Mouse (Mus musculus) cerebellum, postnatal 25 days (tissue): ENCODE measurements around the gene Ppp1r13l.

Experiments used
- DNase-seq, 2 experiments: peaks; one replicate each; pipeline ENCODE4 v3.0.0; 2021; ENCODE audit warnings: mixed read lengths in 2 of 2

Ppp1r13l gene

DNA sequence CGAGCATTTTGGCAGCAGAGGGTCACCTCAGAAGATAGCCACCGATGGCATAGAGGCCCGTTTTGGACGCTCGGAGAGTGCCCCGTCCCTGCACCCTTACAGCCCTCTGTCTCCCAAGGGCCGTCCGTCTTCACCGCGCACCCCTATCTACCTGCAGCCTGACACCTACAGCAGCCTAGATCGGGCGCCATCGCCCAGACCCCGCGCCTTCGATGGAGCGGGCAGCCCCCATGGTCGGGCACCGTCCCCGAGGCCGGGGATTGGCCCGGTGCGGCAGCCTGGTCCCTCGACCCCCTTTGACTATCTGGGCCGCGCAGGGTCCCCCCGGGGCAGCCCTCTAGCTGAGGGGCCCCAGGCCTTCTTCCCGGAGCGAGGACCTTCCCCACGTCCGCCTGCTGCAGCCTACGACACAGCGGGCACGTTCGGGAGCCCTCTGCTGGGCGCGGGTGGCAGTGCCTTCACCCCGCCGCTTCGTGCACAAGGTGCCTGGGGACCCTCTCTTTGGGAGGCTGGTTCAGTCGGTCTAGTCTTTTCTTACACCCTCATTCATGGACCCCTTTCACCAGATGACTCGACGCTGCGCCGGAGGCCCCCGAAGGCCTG lies 10.4 kb downstream of the Ppp1r13l start:
- DNase-seq: peak; percentile 76 to 84

DNA sequence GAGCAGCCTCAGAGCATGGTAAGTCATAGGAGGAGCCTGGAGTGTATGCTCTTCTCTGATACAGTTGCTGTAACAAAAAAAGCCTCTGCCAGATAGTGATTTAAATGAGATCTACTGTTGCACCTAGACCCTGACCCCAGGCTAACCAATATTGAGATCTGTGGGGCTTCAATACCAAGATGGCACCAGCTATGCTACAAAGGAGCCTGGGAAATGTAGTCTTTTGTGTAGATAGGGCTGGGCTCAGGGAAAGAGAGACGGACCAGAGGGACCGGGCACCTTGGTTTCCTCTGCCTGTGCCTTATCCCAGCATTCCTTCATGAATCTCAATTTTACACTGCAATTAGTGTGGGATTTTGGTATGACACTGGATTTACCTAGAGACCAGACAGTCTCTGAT lies 13.8 kb downstream of the Ppp1r13l start:
- no peak for DNase-seq

DNA sequence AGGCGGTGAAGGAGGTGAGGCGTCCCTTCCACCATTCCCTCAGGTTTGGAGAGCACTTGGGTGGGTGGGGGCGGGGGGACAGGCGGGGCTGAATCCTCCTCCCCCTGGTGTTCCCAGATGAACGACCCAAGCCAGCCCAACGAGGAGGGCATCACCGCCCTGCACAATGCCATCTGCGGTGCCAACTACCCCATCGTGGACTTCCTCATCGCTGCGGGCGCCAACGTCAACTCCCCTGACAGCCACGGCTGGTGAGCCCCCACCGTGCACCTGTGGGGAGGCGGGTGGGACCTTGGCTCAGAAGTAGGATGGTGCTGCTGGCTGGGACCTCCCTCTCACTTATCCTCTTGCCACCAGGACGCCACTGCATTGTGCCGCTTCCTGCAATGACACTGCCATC lies 15.8 kb downstream of the Ppp1r13l start:
- no peak for DNase-seq

DNA sequence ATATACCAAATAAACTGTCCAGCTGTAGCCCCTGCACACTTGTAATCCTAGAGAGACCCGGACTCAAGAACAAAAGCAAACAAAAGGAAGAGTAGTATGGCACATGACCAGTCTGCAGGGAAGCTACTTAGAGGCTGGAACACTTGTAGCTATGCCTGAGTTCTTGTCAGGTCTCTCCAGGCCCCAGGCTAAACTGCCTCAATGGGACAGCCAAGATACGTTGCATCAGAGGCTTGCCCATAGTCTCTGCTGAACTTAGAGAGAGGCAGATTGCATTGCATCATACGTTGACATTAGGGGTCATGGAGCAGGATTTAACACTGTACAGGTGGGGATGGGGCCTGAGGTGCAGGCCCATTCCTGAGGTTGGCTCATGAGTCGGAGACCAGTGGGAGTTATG lies 16.5 kb downstream of the Ppp1r13l start:
- DNase-seq: no peak

DNA sequence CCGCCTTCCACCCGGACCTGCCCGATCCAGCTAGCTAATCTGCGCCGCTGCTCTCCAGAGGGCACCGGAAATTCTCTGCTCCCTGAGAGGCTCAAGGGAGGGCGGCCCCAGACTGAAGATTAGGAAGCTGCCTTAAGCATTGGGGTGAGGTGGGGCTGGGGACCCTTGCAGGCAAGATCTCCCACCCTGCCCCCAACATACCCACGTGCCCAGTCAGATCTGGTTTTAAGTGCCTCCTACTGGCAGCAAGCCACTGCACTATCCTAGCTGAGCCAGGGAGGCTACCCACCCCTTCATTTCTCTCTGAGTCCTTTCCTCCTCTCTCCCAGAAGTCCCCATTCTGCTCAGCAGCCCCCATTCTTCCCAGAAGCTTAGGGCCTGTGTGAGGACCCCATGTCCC lies 18.5 kb downstream of the Ppp1r13l start:
- no peak for DNase-seq

DNA sequence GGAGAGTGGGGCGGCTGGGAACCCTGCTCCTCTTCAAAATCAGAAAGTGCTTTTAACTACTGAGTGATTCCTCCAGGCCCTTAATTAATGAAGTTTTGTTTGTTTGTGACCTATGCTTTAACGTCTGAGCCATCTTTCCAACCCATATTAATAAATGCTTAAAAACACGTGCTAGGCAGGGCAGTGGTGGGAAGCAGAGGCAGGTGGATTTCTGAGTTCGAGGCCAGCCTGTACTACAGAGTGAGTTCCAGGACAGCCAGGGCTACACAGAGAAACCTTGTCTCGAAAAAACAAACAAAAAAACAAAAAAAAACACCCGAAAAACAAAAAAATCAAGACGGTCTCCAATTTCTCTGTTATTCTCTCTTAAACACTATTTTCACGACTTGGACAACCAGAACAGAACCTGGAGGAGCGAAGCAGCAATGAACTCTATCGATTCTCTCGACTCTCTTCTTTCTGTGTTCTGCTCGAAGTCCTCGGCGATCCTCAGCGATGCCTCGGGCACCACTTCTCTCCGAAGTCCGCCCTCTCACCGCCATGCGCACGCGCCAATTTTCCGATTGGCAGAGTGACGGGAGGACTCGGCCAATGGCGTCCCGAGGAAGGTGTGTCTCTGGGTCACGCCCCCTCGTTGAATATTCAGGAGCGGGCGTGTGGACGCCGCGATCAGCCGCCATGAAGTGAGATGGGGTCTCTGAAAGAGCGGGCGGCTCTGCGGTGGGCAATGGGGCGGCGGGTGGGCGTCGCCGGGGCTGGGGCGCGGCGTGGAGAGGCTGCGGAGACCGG lies 22.0 kb downstream of the Ppp1r13l start, which contains the start of gene Ercc2:
TSS of gene Ercc2 (plus strand) at position 634 of the 789 bp plus-strand sequence.
- peak; percentile 99 for DNase-seq

DNA sequence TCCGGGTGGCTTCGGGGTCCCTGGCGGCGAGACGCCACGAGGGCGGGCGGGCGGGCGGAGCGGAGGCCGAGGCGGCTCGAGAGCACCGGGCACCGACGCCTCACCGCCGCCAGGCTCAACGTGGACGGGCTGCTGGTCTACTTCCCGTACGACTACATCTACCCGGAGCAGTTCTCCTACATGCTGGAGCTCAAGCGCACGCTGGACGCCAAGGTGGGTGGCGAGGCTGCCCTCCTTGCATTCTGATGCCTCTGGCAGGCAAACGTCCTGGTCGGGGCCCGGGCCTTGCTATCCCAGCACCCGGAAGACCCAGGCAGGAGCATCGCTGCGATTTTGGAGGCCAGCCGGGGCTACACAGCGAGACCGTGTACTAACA lies 22.6 kb downstream of the Ppp1r13l start:
- no peak for DNase-seq

DNA sequence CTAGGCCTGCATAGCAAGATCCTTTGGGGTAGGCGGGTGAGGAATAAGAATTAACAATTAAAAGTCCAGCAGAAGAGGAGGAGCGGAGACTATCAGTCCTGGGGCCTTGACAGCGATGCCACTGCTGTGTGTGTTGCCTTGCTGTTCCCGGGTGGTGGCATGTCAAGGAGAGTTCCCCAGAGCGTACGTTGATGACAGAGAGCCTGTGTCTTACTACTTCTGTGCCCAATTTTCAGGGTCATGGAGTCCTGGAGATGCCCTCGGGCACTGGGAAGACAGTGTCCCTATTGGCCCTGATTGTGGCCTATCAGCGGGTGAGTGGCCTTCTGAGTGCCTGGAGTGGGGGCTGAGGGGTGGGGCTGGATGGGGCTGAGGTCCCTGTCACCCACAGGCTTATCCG lies 24.2 kb downstream of the Ppp1r13l start:
- DNase-seq: no peak

DNA sequence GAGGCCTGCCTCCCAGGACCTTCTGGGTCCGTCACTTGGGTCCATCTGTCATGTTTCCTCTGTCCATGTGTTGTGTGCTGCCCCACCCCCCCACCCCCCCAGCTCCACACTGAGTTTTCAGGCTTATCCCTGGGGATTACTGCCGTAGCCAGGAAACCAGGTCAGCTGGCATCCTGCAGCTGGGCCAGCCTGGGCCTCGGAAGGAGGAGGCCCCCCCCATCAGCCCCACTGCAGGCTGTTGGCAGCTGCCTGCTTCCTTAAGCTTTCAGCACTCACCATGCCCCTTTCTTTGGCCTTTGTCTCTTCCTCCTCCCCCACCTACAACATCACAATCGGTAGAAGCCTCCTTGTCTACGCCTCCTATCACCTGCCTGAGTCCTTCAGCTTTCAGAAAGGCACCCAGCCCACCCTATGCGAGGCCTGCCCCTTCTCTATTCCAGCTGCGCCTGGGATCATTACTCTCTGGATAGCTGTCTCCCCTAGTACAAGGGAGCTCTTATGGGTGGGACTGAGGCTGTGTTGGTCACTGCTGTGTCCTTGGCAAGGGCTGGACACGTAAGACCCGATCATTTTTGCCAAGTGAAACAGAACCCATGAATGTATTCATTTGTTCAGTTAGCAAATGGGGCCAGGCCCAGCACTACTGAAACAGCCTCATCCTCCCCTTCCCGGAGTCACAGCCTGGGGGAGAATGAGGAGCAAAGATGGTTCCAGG lies 29.3 kb downstream of the Ppp1r13l start:
- peak in 1 of 2 experiments; percentile 40 for DNase-seq

DNA sequence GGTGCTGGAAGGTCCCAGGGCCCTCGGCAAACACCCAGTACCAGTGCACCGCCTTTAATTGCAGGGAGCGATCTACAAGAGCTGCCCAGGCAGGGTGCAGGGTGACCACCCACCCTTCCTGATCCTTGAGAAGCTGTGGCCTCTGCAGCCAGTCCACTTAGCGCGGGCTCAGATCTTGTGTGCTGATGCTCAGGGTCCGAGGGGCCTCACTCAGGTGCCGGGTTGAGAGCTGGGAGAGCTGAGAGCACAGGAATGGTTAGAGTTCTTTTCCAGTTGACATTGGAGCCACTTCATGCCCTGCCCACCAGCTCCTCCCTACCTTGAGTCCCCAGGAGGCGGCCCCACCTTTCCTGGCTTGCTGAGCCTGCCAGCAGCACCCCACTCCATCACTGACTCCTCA lies 34.9 kb downstream of the Ppp1r13l start:
- DNase-seq: no peak

DNA sequence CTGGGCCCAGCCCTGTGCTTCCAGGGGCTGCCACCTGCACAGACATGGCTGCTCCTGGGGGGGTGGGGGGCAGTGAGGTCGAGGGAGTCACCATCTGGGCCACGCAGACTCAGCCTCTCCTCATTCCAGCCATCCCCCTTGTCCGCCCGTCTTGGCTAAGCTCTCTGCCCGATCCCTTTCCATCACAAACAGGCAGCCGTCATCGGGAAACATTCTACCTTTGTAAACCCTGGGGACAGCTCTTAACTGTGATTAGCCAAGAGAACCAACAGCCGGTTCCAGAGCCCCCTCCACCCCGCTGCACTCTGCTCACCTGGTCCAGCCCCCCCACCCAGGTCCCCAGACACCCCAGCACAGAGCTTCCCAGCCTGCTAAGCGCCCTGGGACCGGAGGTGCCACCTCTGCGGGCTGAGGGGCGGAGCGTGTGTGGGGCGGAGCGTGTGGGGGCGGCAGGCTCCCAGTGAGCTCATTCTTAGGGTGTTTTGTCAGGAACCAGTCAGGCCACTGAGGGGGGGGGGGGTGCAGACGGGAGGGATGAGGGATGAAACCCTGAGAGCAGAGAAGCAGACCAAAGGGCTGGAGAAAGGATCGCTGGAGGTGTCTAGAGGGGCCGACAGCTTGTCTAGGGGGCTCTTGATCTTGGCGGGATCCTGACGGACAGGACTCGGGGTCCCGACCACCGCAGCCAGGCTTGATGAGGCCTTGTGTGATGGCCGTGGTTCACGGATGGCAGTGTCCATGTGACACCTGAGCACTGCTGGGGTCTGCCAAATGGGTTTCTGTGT lies 40.1 kb downstream of the Ppp1r13l start:
- no peak for DNase-seq

DNA sequence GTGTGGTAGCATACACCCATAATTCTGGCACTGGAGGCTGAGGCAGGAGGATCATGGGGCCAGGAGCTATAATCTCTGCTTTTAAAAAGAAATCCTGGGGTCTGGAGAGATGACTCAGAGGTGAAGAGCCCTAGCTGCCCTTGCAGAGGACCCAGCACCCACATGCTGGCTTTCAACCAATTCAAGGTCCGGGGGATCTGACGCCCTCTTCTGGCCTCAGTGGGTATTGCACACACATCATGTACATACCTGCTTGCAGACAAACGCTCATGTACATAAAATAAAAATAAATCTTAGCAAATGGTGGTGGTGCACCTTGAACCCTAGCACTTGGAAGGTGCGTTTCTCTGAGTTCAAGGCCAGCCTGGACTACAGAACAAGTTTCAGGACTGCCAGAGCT lies 41.4 kb downstream of the Ppp1r13l start:
- DNase-seq: no peak

DNA sequence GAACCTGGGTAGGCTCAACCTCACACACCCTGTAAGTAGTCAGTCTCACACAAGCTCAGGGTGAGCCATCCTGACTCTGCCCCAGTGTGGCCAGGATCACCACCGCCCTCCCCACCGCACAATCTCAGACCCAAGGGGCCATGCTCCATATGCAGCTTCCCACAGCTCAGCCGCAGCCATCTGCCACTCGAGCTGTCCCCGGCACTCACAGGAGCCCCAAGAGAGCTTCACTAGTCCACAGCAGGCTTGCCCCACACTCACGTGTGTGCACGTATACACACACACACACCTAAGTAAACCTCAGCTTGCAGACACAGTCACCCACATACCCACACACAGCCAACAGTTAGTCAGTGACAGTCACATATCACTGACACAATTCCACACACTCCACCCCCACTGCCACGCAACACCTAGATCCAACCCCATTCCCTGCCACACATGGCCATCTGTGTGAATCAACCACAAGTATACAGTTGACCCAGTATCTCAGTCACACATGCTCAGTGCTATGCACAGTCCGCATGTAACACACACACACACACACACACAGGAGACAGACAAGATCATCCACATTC lies 43.1 kb downstream of the Ppp1r13l start:
- DNase-seq: no peak

DNA sequence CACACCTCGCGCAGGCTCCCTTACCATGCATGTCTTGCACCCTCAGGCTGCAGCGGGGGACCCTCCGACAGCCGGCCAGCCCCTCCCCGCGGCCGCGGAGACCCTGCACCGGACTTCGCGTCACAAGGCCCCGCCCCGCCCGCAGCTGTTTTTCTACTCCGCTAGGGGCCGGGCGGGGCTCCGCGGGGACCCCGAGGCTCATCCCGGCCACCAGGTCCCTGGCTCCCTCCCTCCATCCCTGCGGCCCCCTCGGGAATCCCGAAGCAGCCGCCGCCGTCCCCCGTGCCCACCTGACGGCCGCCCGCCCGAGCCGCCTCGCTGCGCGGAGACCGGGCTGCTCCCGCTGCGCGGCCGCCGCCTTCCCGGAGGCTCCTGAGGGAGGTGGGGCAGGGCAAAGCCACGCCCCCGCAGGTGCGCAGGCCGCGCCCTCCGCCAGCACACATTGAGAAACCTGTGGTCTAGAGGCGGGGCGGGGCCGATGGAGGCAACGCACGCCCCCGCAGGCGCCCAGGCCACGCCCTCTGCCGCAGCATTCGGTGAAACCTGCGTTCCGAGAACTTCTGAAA lies 44.3 kb downstream of the Ppp1r13l start, which contains the start of gene Klc3:
TSS of gene Klc3 (minus strand) at position 374 of the 566 bp plus-strand sequence.
- peak; percentile 26 to 67 for DNase-seq

DNA sequence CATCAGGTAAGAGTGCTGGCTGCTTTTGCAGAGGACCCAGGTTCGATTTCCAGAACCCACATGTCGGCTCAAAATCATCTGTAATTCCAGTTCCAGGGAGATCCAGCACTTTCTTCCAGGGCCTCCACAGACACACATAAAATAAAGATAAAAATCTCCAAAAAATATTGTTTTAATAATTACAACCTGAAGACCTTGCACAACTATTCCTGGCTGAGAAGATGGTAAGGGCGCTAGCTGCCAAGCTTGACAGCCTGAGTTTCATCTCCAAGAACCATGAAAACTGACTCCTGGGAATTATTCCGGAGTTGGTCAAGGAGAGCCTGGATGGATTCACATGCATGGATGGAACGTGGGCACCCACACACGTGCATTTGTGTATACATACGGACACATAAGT lies 44.9 kb downstream of the Ppp1r13l start, which contains the start of gene Ckm:
TSS of gene Ckm (plus strand) at position 301 of the 400 bp plus-strand sequence.
- DNase-seq: no peak

DNA sequence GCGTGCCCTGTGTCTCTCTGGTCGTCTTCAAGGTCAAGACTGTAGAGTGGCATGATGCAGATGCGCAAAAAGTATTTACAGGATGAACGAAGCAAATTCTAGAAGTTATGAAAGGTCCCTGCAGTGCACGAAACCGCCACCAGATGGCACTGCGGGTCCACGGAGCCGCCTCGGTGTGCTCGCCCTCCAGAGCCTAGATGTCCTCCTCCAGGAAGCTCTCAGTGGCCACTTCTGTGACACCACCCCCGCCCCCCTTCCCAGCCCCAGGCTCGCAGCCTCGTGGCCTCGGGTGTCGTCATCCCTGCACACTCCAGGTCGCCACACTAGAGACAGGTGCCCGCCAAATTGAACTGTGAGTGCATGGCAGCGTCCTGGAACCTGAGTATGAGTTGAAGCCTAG lies 45.9 kb downstream of the Ppp1r13l start:
- DNase-seq: peak; percentile 86 to 91

DNA sequence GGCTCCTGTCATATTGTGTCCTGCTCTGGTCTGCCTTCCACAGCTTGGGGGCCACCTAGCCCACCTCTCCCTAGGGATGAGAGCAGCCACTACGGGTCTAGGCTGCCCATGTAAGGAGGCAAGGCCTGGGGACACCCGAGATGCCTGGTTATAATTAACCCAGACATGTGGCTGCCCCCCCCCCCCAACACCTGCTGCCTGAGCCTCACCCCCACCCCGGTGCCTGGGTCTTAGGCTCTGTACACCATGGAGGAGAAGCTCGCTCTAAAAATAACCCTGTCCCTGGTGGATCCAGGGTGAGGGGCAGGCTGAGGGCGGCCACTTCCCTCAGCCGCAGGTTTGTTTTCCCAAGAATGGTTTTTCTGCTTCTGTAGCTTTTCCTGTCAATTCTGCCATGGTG lies 50.2 kb downstream of the Ppp1r13l start:
- no peak for DNase-seq

DNA sequence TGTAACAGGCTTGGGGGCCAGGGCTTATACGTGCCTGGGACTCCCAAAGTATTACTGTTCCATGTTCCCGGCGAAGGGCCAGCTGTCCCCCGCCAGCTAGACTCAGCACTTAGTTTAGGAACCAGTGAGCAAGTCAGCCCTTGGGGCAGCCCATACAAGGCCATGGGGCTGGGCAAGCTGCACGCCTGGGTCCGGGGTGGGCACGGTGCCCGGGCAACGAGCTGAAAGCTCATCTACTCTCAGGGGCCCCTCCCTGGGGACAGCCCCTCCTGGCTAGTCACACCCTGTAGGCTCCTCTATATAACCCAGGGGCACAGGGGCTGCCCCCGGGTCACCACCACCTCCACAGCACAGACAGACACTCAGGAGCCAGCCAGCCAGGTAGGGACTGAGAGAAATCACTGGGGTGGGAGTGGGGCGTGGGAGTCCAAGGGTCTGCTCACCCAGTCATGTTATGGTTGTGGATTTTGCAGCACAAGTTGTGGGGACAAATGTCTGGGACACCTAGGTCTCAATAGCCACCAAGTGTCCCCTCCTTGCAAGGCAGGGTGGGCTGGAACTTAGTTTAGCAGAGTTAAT lies 51.3 kb downstream of the Ppp1r13l start:
- no peak for DNase-seq

DNA sequence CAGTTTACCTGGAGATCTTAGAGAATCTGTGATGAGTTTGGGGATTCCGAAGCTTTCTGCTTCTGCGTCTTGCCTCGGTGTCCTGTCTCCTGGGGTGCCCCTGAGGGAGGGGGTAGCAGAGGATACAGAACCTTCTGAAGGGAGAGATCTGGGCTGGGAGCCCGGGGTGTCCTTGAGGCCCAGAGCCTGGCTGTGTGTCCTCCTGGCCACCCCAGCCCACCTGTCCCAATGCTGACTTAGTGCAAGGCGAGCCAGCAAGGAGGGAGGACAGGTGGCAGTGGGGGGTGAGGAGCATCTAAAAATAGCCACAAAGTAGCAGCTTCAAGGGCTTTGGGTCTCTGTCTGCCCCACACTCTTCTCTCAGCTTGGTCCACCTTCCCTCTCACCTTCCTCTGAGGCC lies 52.2 kb downstream of the Ppp1r13l start:
- no peak for DNase-seq

DNA sequence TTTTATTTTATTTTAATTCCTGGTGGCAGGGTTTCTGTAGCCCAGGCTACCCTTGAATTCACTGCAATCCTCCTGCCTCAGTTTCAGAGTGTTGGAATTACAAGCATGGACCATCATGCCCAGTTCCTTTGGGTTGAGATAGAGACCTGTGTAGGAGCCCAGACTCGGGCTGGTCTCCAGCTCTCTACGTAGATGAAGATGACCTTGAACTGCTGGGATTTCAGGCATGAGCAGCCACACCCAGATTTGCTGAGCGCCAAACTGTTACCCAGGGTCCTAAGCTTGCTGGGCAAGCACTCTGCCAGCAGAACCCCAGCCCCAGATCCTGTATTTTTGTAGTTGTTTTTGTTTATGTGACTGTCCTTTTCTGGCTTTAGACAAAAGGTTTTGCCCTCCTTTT lies 54.0 kb downstream of the Ppp1r13l start:
- no peak for DNase-seq

DNA sequence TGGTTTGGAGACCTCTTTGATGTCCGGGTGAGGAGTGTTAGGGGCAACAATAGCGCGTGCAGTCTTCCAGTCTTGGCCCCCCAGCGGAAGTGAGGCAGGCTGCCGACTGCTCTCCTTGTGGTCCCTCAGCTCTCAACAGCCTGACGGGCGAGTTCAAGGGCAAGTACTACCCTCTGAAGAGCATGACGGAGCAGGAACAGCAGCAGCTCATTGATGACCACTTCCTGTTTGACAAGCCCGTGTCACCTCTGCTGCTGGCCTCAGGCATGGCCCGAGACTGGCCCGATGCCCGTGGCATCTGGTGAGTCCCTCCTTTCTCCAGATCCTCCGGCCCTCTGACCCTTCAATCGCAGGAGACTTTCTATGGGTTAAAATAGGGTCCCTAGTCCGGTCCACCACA lies 57.0 kb downstream of the Ppp1r13l start:
- no peak for DNase-seq

DNA sequence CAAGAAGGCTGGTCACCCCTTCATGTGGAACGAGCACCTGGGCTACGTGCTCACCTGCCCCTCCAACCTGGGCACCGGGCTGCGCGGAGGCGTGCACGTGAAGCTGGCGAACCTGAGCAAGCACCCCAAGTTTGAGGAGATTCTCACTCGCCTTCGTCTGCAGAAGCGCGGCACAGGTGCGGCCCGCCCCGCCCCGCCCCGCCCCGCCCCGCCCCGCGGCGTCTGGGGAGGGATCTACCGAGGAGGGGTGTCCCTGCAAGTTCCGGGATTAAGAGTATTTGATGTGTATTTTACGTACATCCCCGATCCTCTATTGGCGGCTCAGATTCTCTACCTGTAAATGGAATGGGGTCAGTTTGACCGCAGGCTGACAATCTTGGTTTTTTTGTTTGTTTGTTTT lies 60.6 kb downstream of the Ppp1r13l start:
- no peak for DNase-seq
